In genomic region chr13:94976219-94977186, GRCm38 (mm10) we compare ENCODE assay signal across 8 mouse cellular contexts. TPM values are rescaled to one million over a fixed set of nuclear protein-coding genes. Genes with fewer than 3 reads are reported as not detected.
A peak's percentile ranks its signal among the peaks of the same experiment; 100 is the strongest.
DNase-seq lines count a peak whose midpoint lies in the region; ATAC-seq and TF ChIP-seq lines count a peak whose summit lies in the region.

Gene Wdr41, plus strand, starts transcription at chr13:94976344.

- no peak for TF ChIP-seq POLR2A in heart, adult 2 months (IDR thresholded peaks at IDR 0.05; ENCODE audit: insufficient read depth, low read depth, low read length)

- H3K4me3 ChIP-seq in embryonic facial prominence, embryonic 14.5 days (ENCODE audit: low read depth, low read length), result peak within 1 kb of the TSS; percentile 67
- H3K4me3 ChIP-seq in heart, adult 2 months, result peak within 1 kb of the TSS; percentile 61
- peak within 1 kb of the TSS; percentile 68 for H3K4me3 ChIP-seq in limb, embryonic 13.5 days
- peak within 1 kb of the TSS; percentile 81 for H3K4me3 ChIP-seq in midbrain, embryonic 16.5 days (ENCODE audit: low read depth, low read length)

- intact Hi-C loops in heart, adult 2 months (cut with DNase I), result loop anchor here (5.0 kb wide), 1 partner anchor 371 kb away; no protein-coding TSS in a partner anchor

- peak; percentile 85 for DNase-seq in 3T3-L1 (ENCODE audit: low read depth, low spot score)
- DNase-seq in adrenal gland, postnatal 4 days (ENCODE audit: low spot score in 2 of 2), result peak; percentile 74 to 80
- peak; percentile 96 for DNase-seq in embryonic facial prominence, embryonic 14.5 days (ENCODE audit: low spot score)
- DNase-seq in heart, adult 2 months, result peak; percentile 94
- peak; percentile 91 to 92 for DNase-seq in kidney, adult 8-10 months
- peak; percentile 79 to 91 for DNase-seq in spleen, postnatal 10 days (ENCODE audit: low spot score in 2 of 2)

- H3K9ac ChIP-seq in embryonic facial prominence, embryonic 14.5 days (ENCODE audit: low read depth, low read length), result peak within 1 kb of the TSS; percentile 97
- peak within 1 kb of the TSS; percentile 97 for H3K9ac ChIP-seq in heart, adult 2 months (ENCODE audit: low read depth, low read length)
- peak within 1 kb of the TSS; percentile 94 for H3K9ac ChIP-seq in limb, embryonic 13.5 days
- peak within 1 kb of the TSS; percentile 99 for H3K9ac ChIP-seq in midbrain, embryonic 16.5 days (ENCODE audit: low read depth, low read length)

- H3K9me3 ChIP-seq in embryonic facial prominence, embryonic 14.5 days (ENCODE audit: control insufficient read depth, low read length), result no peaks in the 10 kb centered on the region
- no peaks in the 10 kb centered on the region for H3K9me3 ChIP-seq in limb, embryonic 13.5 days
- no peaks in the 10 kb centered on the region for H3K9me3 ChIP-seq in midbrain, embryonic 16.5 days (replicated peaks; ENCODE audit: control insufficient read depth, low read length, poor library complexity, severe bottlenecking)

- TF ChIP-seq EP300 in heart, adult 2 months (IDR thresholded peaks at IDR 0.05; ENCODE audit: insufficient read depth, low read depth, low read length), result 0 out of 2 replicates have a peak, but pooled peaks have one; percentile 25

- no peaks in the 10 kb centered on the region for H3K27me3 ChIP-seq in embryonic facial prominence, embryonic 14.5 days (replicated peaks; ENCODE audit: control insufficient read depth, insufficient read depth, low read length)
- H3K27me3 ChIP-seq in heart, adult 2 months (ENCODE audit: control insufficient read depth, insufficient read depth, low read length), result no peaks in the 10 kb centered on the region
- no peaks in the 10 kb centered on the region for H3K27me3 ChIP-seq in limb, embryonic 13.5 days
- H3K27me3 ChIP-seq in midbrain, embryonic 16.5 days (ENCODE audit: control insufficient read depth, insufficient read depth, low read depth, low read length), result no peaks in the 10 kb centered on the region

- WGBS in embryonic facial prominence, embryonic 14.5 days, result 4% methylated on average over 32 of the region's 68 CpGs
- WGBS in heart, adult 2 months, result 1% methylated on average over 65 of the region's 68 CpGs
- 2% methylated on average over 68 of the region's 68 CpGs for WGBS in limb, embryonic 13.5 days
- 2% methylated on average over 68 of the region's 68 CpGs for WGBS in midbrain, embryonic 16.5 days

- peaks cover 8% of the 10 kb centered on the region; the same call in 1 of the 2 replicates for H3K4me1 ChIP-seq in embryonic facial prominence, embryonic 14.5 days (ENCODE audit: control insufficient read depth, insufficient read depth, low read length)
- H3K4me1 ChIP-seq in heart, adult 2 months (ENCODE audit: control insufficient read depth, insufficient read depth, low read length), result peaks cover 1% of the 10 kb centered on the region
- H3K4me1 ChIP-seq in limb, embryonic 13.5 days, result peaks cover 15% of the 10 kb centered on the region
- peaks cover 13% of the 10 kb centered on the region for H3K4me1 ChIP-seq in midbrain, embryonic 16.5 days (ENCODE audit: control insufficient read depth, insufficient read depth, low read length)

- H3K79me2 ChIP-seq in heart, adult 2 months (replicated peaks; ENCODE audit: control insufficient read depth, insufficient read depth, low read length), result no peaks in the 10 kb centered on the region

- H3K4me2 ChIP-seq in embryonic facial prominence, embryonic 14.5 days (ENCODE audit: low read depth, low read length), result peak within 1 kb of the TSS; percentile 55
- H3K4me2 ChIP-seq in limb, embryonic 13.5 days (replicated peaks), result peak within 1 kb of the TSS; percentile 56
- peak within 1 kb of the TSS; percentile 52 for H3K4me2 ChIP-seq in midbrain, embryonic 16.5 days (ENCODE audit: low read length)

- peak; percentile 97 for ATAC-seq in embryonic facial prominence, embryonic 14.5 days (ENCODE audit: low read depth)
- ATAC-seq in limb, embryonic 13.5 days (ENCODE audit: low FRiP score, low read depth), result peak; percentile 97
- peak; percentile 98 for ATAC-seq in midbrain, embryonic 16.5 days

- peaks cover 7% of the 10 kb centered on the region for H3K36me3 ChIP-seq in embryonic facial prominence, embryonic 14.5 days (ENCODE audit: control insufficient read depth, insufficient read depth, low read length)
- no peaks in the 10 kb centered on the region for H3K36me3 ChIP-seq in heart, adult 2 months (ENCODE audit: control insufficient read depth, insufficient read depth, low read length)
- H3K36me3 ChIP-seq in limb, embryonic 13.5 days, result peaks cover 7% of the 10 kb centered on the region; the same call in 1 of the 2 replicates
- H3K36me3 ChIP-seq in midbrain, embryonic 16.5 days (ENCODE audit: control insufficient read depth, insufficient read depth, low read length), result no peaks in the 10 kb centered on the region

- no peak; the same call in 1 of the 2 replicates for TF ChIP-seq CTCF in heart, adult 2 months (IDR thresholded peaks at IDR 0.05)

- peak within 1 kb of the TSS; percentile 97 for H3K27ac ChIP-seq in embryonic facial prominence, embryonic 14.5 days (replicated peaks; ENCODE audit: low read depth, low read length)
- H3K27ac ChIP-seq in heart, adult 2 months, result peak within 1 kb of the TSS; percentile 98
- peak within 1 kb of the TSS; percentile 99 for H3K27ac ChIP-seq in limb, embryonic 13.5 days
- peak within 1 kb of the TSS; percentile 98 for H3K27ac ChIP-seq in midbrain, embryonic 16.5 days (ENCODE audit: low read length)

RNA-seq across cellular contexts. Expression of gene Wdr41, which starts in this region (rescaled TPM):
- 10 to 100 TPM; 22.1 to 23.6 TPM for total RNA-seq in adrenal gland, postnatal 4 days (2021)
- 24.0 and 25.2 TPM in 2 replicates for polyA plus RNA-seq in embryonic facial prominence, embryonic 14.5 days (2014; fragmentation: Nextera tagmentation; extraction: Ambion mirVana)
- 10 to 100 TPM; 16.7 to 18.3 TPM for total RNA-seq in heart, adult 2 months (2021)
- 12.4 and 21.9 TPM in 2 replicates for polyA plus RNA-seq in heart, adult 2 months (2012; rRNA removed)
- polyA plus RNA-seq in limb, embryonic 13.5 days (2015; fragmentation: Nextera tagmentation; extraction: Ambion mirVana), result 20.8 and 22.2 TPM in 2 replicates
- polyA plus RNA-seq in midbrain, embryonic 16.5 days (2015; fragmentation: Nextera tagmentation; extraction: Ambion mirVana), result 25.6 and 27.4 TPM in 2 replicates

Comparison
In these comparisons a context has a peak if more than half of its experiments do, and no peak if none do; other contexts are left out.
1. Peak in every context shown above with its lines: DNase-seq, ATAC-seq, H3K4me3 ChIP-seq and H3K27ac ChIP-seq.